Mouse (Mus musculus) erythroblast, embryonic 14.5 days (primary cell): Measurements from ENCODE around the gene Prss41. TPM values are rescaled to one million over a fixed set of nuclear protein-coding genes. Genes with fewer than 3 reads are reported as not detected.
A peak's percentile ranks its signal among the peaks of the same experiment; 100 is the strongest.

Source experiments
- H3K27me3 ChIP-seq: 2 replicates; pipeline ENCODE4 v1.6.1; 2012; ENCODE audit warnings: inconsistent platforms; ENCODE audit not compliant: control insufficient read depth
- H3K36me3 ChIP-seq: 2 replicates; pipeline ENCODE4 v1.6.1; 2012; ENCODE audit warnings: mild to moderate bottlenecking, inconsistent platforms; ENCODE audit not compliant: control insufficient read depth
- H3K4me1 ChIP-seq: 2 replicates; pipeline ENCODE4 v1.6.1; 2012; ENCODE audit warnings: inconsistent platforms; ENCODE audit not compliant: control insufficient read depth
- H3K4me3 ChIP-seq: replicated peaks from 2 replicates; pipeline ENCODE3; 2012; ENCODE audit warnings: moderate library complexity, mild to moderate bottlenecking, inconsistent platforms
- H3K9me3 ChIP-seq: 2 replicates; pipeline ENCODE4 v1.6.1; 2012; ENCODE audit warnings: low read length, inconsistent platforms, mixed read lengths; ENCODE audit not compliant: control insufficient read depth
- GATA1 ChIP-seq: IDR thresholded peaks from 2 replicates; pipeline ENCODE4 v1.6.1; 2012; ENCODE audit warnings: low read length, inconsistent platforms, mixed read lengths
- TAL1 ChIP-seq: IDR thresholded peaks from 3 replicates; pipeline ENCODE4 v1.6.1; 2012; ENCODE audit warnings: low read length, inconsistent platforms, mixed read lengths
- polyA plus RNA-seq: library from polyadenylated mRNA; stranded (reverse); fragments of >175 nt; gene quantifications from 2 replicates; pipeline ENCODE4 v1.2.3, GENCODE M21; 2012

The Prss41 gene
- polyA plus RNA-seq, 1 experiment: 0.09 TPM

DNA sequence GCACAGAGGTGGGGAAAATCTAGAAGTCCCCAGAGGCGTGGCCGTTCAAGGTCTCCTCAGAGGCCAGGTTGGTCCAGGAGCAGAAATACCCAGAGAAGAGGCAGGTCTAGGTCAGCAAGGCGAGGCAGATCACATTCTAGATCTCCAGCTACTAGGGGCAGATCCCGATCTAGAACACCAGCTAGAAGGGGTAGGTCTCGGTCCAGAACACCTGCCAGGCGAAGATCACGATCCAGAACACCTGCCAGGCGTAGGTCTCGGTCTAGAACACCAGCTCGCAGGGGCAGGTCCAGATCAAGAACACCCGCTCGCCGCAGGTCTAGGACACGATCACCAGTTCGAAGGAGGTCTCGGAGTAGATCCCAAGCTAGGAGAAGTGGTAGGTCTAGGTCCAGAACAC is 28.3 kb downstream of the Prss41 start:
- Histone ChIP-seq H3K9me3 (peaks cover 66% of the 10 kb centered on the region), H3K4me3 (no peak overlapping the region), H3K27me3 (peaks cover 12% of the 10 kb centered on the region; the same call in 1 of the 2 replicates), H3K4me1 (no peaks in the 10 kb centered on the region), H3K36me3 (peaks cover 100% of the 10 kb centered on the region)
- no peak for TF ChIP-seq TAL1
- TF ChIP-seq GATA1: no peak

- peaks cover 26% of the 10 kb centered on the region for H3K4me1 ChIP-seq
- no peaks in the 10 kb centered on the region for H3K27me3 ChIP-seq
- H3K36me3 ChIP-seq: peaks cover 75% of the 10 kb centered on the region
- H3K9me3 ChIP-seq: no peaks in the 10 kb centered on the region
- no peak overlapping the region for H3K4me3 ChIP-seq
- TF ChIP-seq TAL1: no peak
- no peak for TF ChIP-seq GATA1
These were observed 36.1 kb downstream of the Prss41 start for GRCm38 (mm10) chr17:23807918-23808317.

DNA sequence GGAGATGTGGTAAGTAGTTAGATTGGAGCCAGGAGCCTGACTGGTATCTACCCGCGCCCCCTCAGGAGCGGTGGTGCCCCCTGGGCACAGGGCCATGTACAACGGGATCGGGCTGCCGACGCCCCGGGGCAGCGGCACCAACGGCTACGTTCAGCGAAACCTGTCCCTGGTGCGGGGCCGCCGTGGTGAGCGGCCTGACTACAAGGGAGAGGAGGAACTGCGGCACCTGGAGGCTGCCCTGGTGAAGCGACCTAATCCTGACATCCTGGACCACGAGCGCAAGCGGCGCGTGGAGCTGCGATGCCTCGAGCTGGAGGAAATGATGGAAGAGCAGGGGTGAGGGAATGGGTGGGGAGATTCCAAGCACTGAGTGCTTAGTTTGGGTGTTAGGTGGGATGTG is 37.1 kb downstream of the Prss41 start:
- Histone ChIP-seq H3K4me3 (peak overlapping the region; percentile 22), H3K4me1 (peaks cover 31% of the 10 kb centered on the region), H3K9me3 (no peaks in the 10 kb centered on the region), H3K36me3 (peaks cover 64% of the 10 kb centered on the region), H3K27me3 (no peaks in the 10 kb centered on the region)
- no peak for TF ChIP-seq TAL1
- no peak for TF ChIP-seq GATA1

DNA sequence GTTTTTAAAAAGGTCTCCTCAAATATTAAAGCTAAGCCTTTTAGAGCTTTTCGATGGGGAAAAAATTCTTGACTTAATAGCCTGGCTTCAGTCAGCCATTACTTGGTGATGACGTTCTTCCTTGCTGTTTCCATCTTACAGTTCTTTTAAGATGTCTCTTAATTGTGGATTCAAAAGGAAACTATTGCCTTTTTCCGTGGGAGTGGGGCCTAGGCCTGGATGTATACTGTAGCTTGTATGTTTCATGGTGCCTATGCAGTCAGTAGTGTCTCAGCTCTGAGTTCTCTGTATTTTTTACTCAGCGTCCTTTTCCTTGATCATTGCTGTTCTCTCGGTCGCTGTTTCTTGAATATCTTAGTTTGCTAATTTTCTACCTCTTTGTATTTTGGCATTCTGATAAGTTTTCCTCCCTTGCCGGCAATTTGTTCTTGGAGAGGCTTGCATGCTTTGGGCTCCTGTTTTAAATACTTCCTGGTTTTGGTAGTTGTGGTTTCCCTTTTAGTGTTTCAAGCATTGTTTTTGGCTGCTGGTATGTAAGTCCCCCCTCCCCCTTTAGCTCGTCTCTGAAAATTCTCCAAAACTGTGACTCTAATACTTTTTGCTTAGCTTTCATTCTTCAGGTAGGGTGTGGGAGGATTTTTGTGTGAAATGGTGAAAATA is 39.4 kb downstream of the Prss41 start:
- Histone ChIP-seq H3K27me3 (no peaks in the 10 kb centered on the region; the same call in 1 of the 2 replicates), H3K36me3 (peaks cover 41% of the 10 kb centered on the region), H3K9me3 (no peaks in the 10 kb centered on the region), H3K4me1 (peaks cover 35% of the 10 kb centered on the region), H3K4me3 (peak overlapping the region; percentile 79)
- TF ChIP-seq GATA1 (no peak), TAL1 (no peak)

DNA sequence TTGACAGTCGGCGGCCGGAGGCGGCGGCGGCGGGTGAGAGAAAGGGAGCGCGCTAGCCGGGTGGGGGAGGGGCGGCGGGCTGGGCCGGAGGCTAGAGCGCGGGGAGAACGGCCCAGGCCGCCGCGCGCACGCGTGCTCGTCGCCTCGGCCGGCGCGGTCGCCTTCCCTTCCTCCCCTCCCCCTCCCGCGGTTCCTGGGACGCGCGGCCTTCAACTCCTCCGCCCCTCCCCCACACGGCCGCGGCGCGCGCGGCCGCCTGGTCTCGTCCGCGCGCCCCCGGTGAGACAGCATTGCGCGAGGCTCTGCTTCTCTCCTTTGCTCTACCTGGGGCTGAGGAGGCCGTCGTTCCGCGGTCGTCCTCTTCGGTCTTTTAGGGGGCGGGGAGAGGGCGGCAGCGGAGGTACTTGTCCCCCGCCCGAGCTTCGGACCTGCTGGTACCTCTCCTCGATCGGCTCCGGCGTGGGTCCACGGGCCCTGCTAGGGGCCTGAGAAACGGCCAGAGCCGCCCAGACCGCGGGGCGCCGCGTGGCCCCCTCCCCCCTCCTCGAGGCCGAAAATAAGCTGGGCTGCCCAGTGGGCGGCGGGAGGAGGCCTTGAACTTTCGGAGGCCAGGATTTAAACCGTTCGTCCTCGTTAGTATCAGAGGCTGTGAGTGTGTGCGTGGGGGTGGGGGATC is 40.5 kb downstream of the Prss41 start:
- Histone ChIP-seq H3K4me3 (peak overlapping the region; percentile 79), H3K36me3 (peaks cover 31% of the 10 kb centered on the region), H3K27me3 (no peaks in the 10 kb centered on the region; the same call in 1 of the 2 replicates), H3K9me3 (no peaks in the 10 kb centered on the region), H3K4me1 (peaks cover 35% of the 10 kb centered on the region)
- no peak for TF ChIP-seq GATA1
- TF ChIP-seq TAL1: no peak

DNA sequence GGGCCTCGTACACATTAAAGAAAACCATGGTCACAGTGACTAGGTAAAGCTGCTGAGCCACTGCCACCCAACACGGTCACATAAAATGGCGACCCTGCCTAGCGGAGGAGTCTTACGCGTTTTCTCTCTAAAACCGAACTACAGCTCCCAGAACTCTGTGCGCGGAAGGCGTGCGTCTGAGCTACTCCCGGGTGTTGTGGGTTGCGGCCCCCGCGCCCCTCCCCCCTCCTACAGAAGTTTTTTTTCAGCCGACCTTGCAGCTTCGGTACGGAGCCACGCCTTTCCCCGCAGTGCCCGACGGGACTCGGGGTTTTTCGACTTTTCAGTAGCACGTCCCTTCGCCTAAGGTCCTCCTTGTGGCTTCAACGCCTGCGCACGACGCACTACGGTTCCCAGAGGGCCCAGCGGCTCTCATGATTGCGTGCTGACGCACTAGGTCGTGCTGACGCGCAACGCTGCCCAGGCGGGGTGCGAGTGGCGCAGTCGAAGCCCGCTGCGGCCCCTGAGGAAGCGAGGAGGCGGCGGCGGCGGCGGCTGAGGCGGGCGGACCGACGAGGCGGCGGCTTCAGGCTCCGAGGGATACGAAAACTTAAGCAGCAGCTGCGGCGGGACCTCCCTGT is 41.1 kb downstream of the Prss41 start:
- peaks cover 35% of the 10 kb centered on the region for H3K4me1 ChIP-seq
- H3K4me3 ChIP-seq: peak overlapping the region; percentile 79
- H3K27me3 ChIP-seq: no peaks in the 10 kb centered on the region; the same call in 1 of the 2 replicates
- H3K36me3 ChIP-seq: peaks cover 24% of the 10 kb centered on the region
- H3K9me3 ChIP-seq: no peaks in the 10 kb centered on the region
- TF ChIP-seq GATA1 (no peak), TAL1 (no peak)

DNA sequence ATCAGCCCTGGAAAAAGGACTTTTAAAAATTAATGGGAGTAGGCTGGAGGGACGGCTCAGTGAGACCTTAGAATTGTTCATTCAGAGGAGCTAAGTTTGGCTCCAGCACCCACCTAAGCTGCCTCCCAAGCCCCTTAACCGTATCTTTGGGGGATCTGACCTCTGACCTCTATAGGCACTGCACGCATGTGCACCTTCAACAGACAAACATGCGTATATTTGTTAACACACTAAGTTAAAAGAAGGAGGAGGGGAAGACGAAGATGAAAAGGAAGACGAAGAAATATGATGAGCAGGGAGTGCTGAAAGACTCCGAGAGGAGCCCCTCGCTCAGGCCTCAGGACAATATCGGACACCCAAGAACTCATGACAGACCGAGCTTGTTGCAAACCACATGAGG is 42.3 kb downstream of the Prss41 start:
- peaks cover 12% of the 10 kb centered on the region for H3K36me3 ChIP-seq
- no peak overlapping the region for H3K4me3 ChIP-seq
- no peak for TF ChIP-seq TAL1
- no peak for TF ChIP-seq GATA1
- peaks cover 28% of the 10 kb centered on the region for H3K4me1 ChIP-seq
- H3K27me3 ChIP-seq: no peaks in the 10 kb centered on the region; the same call in 1 of the 2 replicates
- no peaks in the 10 kb centered on the region for H3K9me3 ChIP-seq

DNA sequence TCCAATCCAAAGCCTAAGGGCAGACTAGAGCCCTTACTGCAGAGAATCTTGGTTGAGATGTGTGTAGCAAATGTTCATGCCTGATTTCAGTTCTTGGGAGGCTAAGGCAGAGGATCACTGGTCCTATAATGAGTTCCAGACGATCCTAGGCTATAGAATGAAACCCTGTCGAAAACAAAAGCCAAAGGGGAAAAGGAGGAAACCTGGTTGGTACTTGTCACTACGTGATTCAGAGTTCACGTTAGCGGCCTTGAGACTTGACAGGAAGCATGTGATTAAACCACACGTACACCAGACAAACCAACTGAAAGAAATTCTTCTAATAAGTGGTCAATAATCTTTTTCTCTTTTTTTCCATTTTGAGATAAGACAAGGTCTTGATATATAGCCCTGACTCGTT is 46.7 kb downstream of the Prss41 start:
- Histone ChIP-seq H3K27me3 (no peaks in the 10 kb centered on the region; the same call in 1 of the 2 replicates), H3K4me3 (no peak overlapping the region), H3K36me3 (no peaks in the 10 kb centered on the region), H3K4me1 (peaks cover 5% of the 10 kb centered on the region), H3K9me3 (no peaks in the 10 kb centered on the region)
- TF ChIP-seq GATA1 (no peak), TAL1 (no peak)

- H3K27me3 ChIP-seq: peaks cover 8% of the 10 kb centered on the region
- no peak overlapping the region for H3K4me3 ChIP-seq
- H3K4me1 ChIP-seq: peaks cover 6% of the 10 kb centered on the region
- no peaks in the 10 kb centered on the region for H3K36me3 ChIP-seq
- no peak for TF ChIP-seq GATA1
- no peak for TF ChIP-seq TAL1
- H3K9me3 ChIP-seq: no peaks in the 10 kb centered on the region
These were observed 48.6 kb downstream of the Prss41 start for GRCm38 (mm10) chr17:23795323-23795722.
